Mouse (Mus musculus): ENCODE results near the gene Adgrg1.

Adgrg1 gene

DNA sequence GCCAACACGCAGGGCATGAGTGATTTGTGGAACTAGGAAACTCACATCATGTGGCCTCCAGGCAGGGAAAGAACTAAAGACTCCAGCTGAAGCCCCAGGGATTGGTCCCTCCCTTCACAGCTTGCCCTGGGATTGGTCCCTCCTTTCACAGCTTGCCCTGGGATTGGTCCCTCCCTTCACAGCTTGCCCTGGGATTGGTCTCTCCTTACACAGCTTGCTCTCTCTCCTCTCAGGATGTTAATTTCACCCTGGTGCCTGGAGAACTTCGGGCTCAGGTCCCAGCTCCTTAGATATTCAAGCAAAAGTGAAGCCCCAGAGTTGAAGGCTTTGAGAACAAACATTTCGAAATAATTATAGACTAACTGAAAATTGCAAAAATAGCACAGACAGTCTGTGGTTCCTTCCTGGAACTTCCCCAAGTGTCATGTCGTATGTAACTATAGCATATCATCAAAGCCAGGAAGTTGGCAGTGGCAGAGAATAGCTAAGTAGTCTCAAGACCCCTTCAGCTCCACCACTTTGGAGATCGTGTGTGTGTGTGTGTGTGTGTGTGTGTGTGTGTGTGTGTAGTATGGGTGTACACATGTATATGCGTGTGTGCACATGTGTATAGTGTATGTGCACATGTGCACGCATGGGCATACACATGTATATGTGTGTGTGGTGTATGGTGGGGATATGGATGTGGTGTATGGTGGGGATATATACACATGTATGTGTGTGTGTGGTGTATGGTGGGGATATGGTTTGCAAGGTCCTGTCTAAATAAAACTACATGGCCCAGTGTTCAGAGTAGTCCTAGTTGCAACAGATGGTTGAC, 62.8 kb downstream of the Adgrg1 start:
- DNase-seq (ENCODE audit: low spot score in 2 of 2), result peak in 1 of 2 experiments; percentile 19

DNA sequence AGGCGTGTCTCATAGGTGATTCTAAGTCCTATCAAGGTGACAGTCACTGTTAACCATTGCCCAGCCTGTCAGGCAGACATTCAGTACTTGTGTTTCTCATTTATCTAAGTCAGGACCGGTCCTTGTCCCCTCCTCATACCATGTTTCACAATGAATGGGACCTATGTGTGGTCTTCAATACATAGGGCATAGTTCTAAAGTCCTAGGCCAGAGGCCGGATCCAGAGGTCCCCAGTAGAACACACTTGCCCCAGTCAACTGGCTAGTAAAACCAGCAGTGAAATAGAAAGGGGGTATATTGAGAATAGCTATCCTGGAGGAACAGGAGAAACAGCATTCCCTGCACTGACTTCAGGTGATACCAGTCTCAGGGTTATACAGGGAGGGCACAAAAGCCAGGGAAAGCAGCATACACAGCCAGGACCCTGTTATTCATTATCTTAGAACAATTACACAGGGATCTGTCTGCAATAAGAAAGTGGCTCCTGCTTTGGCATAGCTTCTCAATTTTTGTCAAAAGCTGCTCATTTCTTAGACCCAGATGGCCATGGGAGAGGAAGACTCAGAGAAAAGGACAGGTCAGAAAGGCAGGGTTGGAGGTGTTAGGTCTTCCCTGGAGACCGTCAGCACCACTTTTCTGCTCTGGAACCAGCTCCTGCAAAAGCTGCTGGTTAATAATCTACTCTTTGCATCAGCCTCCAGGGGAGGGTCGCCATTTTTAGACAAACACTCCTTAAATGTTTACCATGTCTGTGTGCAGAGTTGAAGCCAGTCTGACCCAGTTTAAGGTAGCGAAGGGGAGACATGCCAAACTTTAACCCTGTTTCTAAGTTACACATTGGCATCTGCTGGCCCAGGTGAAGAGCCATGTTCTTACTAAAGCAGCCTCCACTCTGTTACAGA, 67.6 kb downstream of the Adgrg1 start:
- DNase-seq (ENCODE audit: low spot score in 2 of 2), result no peak

DNA sequence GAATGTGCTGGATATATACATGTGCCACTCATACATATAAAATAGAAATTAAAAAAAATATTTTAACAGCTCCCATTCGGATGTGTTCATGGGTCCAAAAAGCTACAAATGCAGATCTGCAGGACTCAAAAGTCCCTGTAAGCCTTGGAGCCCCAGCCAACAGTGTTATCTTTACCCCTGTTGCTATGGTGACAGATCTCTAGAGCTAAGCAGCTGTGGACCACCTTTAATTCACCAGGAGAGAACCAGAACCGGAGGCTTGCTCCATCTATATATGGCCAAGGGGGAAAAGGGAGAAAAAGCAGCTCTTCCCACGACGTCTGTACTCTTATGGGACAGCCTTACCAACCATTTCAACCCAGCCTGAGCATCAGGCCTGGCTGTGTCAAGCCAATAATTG, 70.3 kb downstream of the Adgrg1 start:
- no peak for DNase-seq (ENCODE audit: low spot score in 2 of 2)

DNA sequence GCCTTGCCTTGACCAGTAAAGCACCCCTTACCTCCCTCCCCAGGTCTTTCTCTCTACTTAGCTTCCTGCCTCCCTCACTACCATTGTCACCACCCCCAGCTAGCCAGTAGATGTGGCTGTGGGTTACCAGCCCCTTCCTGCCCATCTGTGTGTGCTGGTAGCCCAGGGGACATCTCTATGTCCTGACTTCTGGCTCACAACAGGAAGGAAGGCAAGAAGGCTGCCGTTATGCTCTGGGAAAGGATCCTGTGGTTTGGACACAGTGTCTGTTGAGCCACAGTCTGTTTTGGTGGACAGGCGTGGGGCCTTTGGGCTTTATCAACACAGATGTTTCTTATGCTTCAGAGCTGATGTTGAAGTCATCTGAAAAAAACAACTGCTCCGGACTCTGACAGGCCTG, 72.4 kb downstream of the Adgrg1 start:
- DNase-seq (ENCODE audit: low spot score in 2 of 2), result no peak

DNA sequence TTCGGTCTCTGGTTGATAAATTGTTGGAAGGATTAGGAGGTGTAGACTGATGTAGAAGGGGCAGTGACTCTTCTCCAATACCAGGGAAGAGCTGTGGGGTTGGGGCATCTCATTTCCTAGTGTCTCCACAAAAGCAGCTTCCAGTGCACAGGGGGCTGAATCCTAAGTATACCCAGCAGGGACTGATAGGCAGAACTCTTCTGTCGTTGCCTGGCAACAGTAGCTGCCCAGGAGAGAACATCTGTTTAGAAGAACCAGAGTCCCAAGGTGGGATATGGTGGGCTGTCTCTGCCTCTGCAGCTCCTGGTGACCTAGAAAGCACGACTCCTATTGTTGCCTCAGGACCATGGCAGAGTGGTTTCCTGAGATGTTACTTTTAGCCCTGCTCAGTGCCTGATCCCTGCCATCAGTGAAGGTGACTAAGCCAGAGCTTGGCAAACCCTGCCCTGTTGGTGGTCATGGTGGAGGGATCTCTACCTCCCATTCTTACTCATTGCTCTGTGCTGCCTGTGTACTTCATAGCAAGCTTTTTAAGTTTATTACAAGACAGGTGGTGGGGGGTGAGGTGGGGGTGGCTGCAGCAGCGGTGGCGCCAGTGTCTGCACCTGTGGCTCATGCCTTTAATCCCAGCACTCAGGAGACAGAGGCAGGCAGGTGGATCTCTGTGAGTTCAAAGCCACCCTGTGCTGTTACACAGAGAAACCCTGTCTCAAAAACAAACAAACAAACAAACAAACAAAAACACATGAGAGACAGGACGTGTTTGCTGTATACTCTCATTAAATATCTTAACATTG, 73.5 kb downstream of the Adgrg1 start:
- no peak for DNase-seq (ENCODE audit: low spot score in 2 of 2)

DNA sequence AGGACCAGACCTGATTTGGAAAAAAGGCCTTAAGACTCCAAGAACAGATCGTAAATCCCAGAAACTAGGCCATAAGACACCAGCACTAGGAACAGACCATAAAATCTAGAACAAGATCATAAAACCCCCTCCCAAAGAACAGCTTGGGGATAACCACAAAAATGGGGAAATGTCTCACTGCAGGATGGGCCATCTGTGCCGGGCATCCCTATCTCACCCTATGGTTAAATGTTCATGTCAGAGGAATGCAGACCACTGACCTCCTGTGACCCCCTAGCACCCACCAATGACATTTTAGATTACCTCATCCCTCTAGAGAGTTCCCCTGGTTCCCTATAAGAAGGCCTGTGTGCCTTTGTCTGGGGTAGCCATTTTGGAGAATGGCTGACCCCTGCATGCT, 75.1 kb downstream of the Adgrg1 start:
- no peak for DNase-seq (ENCODE audit: low spot score in 2 of 2)

DNA sequence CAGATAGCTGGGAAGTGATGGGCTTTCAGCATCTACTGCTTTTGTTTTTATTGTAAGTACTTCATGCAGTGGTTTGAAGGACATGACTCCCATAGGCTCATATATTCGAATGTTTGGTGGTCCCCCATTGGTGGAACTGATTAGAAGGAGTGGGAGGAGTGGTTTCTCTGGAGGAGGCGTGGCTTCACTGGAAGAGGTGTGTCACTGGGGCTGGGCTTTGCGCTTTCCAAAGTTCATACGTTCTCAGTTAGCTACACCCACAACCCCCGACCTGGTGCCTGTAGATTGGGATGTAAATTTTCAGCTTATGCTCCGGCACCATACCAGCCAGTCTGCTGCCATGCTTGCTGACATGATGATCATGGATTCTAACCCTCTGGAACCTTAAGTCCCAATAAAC, 79.9 kb downstream of the Adgrg1 start:
- no peak for DNase-seq (ENCODE audit: low spot score in 2 of 2)

DNA sequence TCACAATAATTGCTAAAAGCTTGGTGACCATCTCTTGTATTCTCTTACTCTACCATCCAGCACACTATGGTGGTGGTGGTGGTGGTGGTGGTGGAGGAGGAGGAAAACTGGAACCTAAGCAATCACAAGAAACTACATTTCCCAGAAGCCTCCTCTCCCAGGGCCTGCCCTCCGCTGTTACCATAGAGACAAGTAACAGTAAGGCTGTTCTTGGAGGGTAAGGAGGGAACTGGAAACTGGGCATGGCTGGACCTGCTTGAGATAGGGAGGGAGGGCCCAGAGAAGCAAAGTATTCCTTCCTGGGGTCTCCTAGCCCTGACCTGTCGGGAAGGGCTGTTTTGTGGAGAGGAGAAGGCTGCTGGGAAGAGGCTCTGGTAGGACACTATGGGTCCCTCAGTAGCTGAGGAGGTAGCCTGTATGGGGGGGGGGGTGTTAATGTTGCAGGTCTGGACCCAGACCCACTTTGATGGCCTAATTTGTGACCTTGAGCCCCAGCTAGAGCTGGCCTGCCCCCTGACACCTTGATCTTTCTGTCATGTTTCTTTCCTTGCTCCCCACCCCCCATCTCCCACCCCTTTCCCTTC, 80.5 kb downstream of the Adgrg1 start, which contains the start of gene Drc7:
Gene Drc7, plus strand, starts transcription at position 177 of the 584 bp plus-strand sequence.
- no peak for DNase-seq (ENCODE audit: low spot score in 2 of 2)

DNA sequence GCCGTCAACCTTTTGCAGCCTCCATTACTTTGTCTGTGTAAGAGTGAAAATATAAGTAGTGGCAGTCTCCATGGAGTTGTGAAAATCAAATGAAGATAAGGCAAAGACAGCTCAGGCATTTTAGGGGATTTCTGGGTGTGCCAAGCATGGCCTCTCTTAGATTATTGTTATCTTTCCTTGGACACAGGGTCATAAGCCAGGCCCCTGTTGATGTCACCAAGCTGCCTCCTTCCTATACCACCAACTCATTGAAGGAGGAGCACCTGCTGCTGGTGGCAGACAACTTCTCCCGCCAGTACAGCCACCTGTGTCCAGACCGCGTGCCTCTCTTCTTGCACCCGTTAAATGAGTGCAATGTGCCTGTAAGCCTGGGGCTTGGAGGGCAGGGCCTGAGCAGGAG, 81.9 kb downstream of the Adgrg1 start:
- DNase-seq (ENCODE audit: low spot score in 2 of 2), result no peak

DNA sequence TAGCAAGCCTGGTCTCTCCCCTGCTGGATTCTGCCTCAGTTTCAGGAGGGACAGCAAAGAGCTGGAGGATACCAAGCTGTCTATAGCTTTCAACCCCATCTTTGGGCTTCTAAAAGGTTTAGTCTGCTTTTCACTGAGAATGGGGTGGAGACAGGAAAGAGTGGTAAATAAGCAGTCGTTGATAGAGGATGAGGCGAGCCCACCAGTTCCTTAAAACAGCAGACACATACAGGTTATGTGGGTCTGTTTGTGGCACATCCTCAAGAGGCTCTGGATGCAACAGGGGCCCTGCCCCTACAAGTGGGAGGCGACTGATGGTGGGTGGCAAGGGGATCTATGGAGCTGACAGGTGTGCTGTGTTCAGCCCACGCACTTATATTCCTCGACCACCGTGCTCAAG, 84.1 kb downstream of the Adgrg1 start:
- no peak for DNase-seq (ENCODE audit: low spot score in 2 of 2)

DNA sequence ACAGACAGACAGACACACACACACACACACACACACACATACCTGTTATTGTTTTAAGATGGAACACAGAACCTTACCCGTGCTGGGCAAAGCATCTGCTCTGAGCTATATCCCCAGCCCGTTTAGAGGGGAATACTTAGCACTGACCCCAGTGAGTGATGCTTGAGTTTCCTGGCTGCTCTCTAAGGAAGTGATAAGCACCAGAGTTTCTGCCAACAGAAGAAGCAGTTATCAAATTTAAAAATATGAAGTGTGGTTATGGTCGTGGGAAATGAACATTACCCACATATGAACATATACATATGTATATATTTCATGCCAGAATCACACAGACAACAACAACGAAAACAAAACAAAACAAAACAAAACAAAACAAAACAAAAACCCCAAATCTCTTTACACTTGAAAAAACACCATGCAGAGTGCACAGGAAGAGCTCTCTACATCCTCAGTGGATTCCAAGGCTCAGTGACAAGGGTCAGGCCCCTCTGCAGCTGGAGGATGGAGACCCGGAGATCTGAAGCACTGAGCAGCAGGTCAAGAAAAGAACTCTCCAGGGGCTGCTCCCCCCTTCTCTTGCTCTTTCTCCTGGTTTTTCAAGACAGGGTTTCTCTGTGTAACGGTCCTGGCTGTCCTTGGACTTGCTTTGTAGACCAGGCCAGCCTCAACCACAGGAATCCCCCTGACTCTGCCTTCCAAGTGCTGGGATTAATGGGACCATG, 85.4 kb downstream of the Adgrg1 start:
- no peak for DNase-seq (ENCODE audit: low spot score in 2 of 2)

Data from cerebellum, postnatal 4 days (tissue).